Mouse (Mus musculus) neural tube, embryonic 15.5 days (tissue): ENCODE measurements around the gene Gm266. TPM values are rescaled to one million over a fixed set of nuclear protein-coding genes. Genes with fewer than 3 reads are reported as not detected.

Experiments
- polyA plus RNA-seq: library from polyadenylated mRNA; unstranded; fragments of >200 nt; fragmentation: Nextera tagmentation; extraction: Ambion mirVana; gene quantifications from 2 replicates; pipeline ENCODE4 v1.2.1, GENCODE M21; 2015

The Gm266 gene
- polyA plus RNA-seq, 1 experiment from 2014 or later: 2.9 TPM

Other genes with a start within 250 kb of the Gm266 start
- gene Amn, start 214.7 kb downstream of the Gm266 start, polyA plus RNA-seq: 45.9 and 50.2 TPM in 2 replicates
- 30.2 and 33.7 TPM in 2 replicates for gene Cdc42bpb, start 108.1 kb downstream of the Gm266 start, polyA plus RNA-seq
- 1.4 and 2.8 TPM in 2 replicates for gene Lbhd2, start 79.0 kb downstream of the Gm266 start, polyA plus RNA-seq
- 1.9 and 11.8 TPM in 2 replicates for gene Exoc3l4, start 68.8 kb downstream of the Gm266 start, polyA plus RNA-seq
- 1.00 and 3.3 TPM in 2 replicates for gene Tnfaip2, start 43.4 kb downstream of the Gm266 start, polyA plus RNA-seq
- 547 and 548 TPM in 2 replicates for gene Eif5, start 52.2 kb upstream of the Gm266 start, polyA plus RNA-seq
- gene Mark3, start 88.7 kb upstream of the Gm266 start, polyA plus RNA-seq: 44.4 and 47.0 TPM in 2 replicates
- 1,500 and 1,731 TPM in 2 replicates for gene Ckb, start 186.5 kb upstream of the Gm266 start, polyA plus RNA-seq
- gene Trmt61a, start 192.3 kb upstream of the Gm266 start, polyA plus RNA-seq: 9.6 and 10.8 TPM in 2 replicates
- 61.5 and 65.2 TPM in 2 replicates for gene Bag5, start 227.4 kb upstream of the Gm266 start, polyA plus RNA-seq
- gene Apopt1, start 227.4 kb upstream of the Gm266 start, polyA plus RNA-seq: 58.5 and 58.8 TPM in 2 replicates